Mouse (Mus musculus) thymus, postnatal 36 days (tissue): ENCODE measurements around the gene Pmpcb.
A peak's percentile ranks its signal among the peaks of the same experiment; 100 is the strongest.
"Not testable (repeated sequence)": the region's sequence is repeated elsewhere in the genome, so short reads cannot be mapped to it uniquely, and the experiment has no call there.

Source experiments
- DNase-seq, 2 experiments: peaks; one replicate each; pipeline ENCODE4 v3.0.0; 2022; ENCODE audit warnings: mixed read lengths in 2 of 2

The Pmpcb gene

DNA sequence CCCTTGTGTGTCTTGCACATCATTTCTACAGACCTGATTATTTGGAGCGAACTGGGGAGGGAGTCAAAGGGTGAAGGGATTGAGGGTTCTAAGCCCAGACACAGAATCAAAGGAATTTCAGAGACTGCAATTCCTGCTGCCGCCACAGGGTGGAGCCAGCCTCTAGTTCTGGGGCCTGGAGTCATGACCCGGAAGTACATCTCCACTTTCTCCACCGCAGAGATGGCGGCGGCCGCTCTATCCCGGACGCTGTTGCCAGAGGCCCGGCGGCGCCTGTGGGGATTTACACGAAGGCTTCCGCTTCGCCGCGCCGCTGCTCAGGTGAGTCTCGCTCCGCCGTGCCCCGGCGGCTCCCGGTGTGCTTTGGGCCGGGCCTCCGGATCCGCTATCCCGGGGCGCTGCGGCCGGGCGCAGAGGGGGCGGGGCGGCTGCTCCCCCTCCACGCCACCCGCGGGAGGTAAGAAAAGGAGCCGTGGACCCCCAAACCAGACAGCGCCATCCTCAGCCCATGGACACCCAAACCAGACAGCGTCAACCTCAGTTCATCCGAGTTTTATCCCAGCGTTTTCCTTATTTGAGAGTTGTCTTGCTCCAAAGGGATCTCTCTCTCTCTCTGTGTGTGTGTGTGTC, at the start of gene Pmpcb:
Gene Pmpcb, plus strand, starts transcription at position 186 of the 630 bp plus-strand sequence.
- DNase-seq, result peak; percentile 86 to 87

DNA sequence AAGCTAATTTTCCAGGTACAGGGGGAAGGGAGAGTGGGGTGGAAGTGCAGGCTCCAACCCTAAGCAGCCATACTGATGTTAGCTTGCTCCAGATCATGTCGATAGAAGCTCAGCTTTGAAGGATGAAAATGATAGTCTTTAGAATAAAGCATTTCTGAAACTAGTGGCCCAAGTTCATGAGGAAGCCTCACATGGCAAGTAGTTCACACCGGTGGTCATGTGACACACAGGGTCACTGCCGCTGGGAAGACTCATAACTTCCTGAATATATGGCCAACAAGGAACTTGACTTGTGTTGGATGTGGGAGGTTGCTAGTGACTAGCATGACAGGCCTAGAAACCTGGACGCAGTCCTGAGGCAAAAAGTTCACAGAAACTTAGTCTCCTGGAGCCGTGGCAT, 44.7 kb upstream of the Pmpcb start:
- no peak for DNase-seq

DNA sequence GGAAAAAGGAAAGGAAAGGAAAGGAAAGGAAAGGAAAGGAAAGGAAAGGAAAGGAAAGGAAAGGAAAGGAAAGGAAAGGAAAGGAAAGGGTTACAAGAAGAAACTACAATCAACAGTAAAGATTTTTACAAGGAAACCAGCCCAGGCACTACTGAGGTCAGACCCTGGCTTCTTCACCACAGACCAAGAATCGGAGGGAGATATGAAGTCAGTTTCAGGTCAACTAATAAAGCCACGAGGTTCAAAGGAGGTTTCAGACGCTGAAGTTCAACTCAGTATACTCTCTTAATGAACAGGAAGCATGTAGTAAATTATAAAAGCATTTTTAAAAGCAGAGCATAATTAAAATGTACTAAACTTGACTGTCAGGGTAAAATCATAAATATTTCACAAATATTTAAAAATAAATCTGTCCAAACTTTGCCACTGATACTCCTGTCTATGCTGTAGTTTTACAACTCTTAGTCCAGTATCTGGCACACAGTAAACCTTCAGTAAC, 43.5 kb upstream of the Pmpcb start:
- no peak for DNase-seq

DNA sequence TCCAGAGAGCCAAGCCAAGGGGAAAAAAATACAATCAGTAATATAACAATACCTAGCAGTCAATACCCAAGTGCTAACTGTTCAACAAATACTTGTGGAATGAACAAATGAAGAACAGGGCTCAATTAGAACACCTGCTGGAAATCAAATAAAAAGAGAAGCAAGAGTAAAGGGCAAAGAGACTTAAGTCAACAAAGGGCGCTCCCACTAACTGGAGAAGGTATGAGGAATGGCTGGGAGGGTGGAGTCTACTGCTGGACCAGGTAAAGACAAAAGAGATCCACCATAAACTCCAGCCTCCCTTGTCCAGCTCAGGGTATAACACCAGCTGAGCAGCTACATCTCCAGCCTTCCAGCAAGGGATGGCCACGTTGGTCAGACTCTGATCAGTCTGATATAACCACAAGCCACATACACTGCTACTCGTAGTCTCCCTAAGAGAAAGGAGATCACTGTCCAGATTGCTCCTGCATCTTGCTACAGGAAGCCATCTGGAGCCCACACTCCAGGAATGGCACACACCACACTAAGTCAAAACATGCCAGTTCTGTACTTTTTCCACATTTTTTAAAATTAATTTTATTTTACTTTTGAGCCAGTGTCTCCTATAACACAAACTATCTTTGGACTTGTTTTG, 42.0 kb upstream of the Pmpcb start:
- DNase-seq, result no peak

DNA sequence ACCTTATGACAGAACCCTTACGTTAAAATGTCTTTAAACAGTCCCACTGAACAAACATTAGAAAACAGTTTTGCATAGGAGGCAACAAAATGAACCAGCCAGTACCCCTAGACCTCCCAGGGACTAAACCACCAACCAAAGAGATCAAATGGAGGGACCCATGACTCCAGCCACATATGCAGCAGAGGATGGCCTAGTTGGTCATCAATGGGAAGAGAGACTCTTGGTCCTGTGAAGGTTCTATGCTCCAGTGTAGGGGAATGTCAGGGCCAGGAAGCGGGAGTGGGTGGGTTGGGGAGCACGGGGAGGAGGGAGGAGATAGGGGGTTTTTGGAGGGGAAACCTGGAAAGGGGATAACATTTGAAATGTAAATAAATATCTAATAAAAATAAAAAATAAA, 37.4 kb upstream of the Pmpcb start:
- not testable (repeated sequence) for DNase-seq

DNA sequence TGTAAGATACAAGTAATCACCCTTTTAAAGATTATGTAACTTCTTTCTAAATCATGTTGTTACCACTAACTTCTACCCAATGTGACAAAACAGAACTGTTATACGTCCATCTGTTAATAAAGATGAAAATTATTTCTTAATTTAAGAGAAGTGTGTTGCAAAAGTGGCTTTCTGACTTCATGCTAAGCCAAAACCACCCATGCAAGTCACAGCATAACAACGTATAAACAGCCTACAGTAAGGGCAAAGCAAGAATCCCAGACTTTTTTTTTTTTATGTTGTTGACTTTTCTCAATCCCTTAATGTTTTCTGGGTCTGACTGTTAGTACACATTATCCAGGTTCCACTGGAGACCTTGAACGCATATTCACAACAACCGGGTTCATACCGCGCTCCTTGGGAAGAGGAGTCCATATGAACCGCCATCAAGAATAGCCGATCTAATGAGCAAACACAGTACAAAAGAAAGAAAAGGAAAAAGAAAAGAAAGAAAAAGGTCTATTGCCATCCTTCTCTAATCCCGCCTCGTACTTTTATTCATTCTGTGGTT, 36.6 kb upstream of the Pmpcb start:
- DNase-seq, result no peak

DNA sequence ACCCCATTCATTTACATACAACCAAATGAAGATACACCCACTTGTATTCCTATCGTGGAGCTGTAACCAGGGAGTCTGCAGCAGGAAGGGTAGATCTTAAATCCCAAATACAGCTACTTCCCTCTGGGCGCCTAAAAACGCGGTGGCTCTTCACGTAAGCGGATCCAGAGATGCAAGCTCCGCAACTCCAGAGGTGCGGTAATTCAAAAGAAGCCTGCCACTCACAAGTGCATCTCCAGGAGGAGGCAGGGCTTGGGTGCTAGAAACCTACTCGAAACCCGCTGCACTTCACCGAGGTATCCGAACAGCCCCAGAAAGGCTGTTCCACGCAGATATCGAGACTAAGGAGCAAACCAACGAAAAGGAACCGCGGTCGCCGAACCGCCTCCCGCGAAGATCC, 36.0 kb upstream of the Pmpcb start:
- no peak for DNase-seq

DNA sequence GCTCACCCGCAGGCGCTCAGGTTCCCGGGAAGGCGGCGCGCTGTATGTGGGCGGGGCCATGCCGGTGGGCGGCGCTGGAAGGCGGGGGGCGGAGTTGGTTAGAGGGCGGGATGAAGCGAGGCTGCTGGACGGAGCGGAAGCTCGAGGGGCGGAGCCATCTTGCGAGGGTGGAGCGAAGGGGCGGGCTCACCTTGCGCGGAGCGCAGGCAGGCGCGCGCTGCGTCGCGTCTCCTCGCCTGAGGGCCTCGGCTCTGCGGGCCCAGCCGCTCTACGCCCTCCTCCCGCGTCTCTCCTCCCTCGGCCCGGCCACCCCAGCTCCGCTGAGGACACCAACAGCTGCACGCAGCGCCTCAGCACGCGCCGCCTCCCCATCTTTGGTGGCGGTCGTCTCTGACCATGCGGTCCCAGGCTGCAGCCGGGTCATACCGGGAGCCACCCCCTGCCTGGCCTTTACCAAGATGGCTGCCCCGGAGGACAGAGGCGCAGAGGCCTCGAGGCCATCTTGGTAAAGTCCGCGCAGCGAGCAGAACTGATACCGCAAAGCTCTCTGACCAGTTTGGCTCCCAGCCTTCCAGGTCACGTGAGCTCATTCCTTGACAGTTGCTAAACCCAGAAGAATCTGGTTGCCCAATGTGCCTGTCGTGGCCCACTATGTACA, 35.5 kb upstream of the Pmpcb start, which contains the start of gene Napepld:
Gene Napepld, minus strand, starts transcription at position 46 of the 658 bp plus-strand sequence.
- DNase-seq, result peak; percentile 99 to 100

DNA sequence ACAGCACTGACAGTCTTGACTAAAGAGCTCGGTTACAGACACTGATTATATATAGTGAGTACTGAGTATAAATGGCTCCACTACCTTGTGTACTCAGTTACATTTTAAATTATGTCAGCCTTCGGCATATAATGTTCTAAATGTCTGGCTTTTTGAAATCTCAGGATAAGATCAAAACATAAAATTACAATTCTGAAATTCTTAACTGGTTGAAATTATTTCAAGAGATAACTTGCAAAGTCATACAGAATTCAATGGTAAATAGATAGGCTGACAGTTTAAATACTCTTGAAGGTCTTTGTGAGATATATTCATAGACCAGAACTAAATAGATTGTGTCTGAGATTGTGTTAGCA, 35.0 kb upstream of the Pmpcb start:
- DNase-seq, result no peak

DNA sequence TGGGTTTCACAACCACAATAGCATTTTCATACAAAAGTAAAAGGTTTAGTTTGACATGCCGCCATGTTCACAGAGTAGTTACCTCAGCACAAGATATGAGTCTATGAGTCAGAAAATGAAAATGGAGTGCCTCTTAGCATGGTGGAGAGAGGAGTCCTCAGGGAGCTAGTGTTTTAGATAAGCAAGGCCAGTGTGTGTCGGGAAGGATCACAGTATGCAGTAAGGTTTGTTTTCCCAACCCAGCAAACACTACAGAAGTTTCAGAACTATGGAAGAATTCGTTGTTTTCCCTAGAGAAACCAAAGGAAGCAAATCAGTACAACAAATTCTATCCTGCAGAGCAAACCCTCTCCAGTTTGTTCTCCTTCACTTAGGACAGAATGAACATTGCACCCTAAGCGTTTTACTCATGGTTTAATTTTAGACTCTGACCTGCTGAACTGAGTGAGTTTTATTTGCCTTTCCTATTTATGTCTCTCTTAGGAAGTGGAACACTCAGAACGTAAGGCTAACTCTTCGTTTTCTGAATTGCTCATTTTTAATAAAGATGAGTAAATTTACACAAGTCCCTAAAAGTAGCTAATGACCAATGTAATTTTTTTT, 34.0 kb upstream of the Pmpcb start:
- DNase-seq, result no peak

DNA sequence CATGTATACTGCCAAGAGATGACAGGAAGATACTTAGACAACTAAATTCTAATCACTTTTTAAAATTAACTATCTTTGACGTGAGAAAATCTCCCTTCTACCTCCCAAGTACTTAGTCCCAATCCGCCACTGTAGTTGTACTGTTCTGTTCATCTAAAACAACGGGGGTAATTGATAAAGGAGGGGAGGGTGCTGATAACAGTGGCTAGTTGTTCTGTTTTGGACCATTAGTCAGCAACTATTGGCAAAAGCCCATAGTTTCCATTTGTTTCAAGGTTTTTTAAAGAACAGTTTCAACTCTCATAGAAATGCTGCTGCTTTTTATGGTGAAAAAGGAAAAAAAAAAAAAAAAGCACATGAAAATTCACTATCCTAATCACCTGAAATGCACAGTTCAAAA, 33.2 kb upstream of the Pmpcb start:
- no peak for DNase-seq

DNA sequence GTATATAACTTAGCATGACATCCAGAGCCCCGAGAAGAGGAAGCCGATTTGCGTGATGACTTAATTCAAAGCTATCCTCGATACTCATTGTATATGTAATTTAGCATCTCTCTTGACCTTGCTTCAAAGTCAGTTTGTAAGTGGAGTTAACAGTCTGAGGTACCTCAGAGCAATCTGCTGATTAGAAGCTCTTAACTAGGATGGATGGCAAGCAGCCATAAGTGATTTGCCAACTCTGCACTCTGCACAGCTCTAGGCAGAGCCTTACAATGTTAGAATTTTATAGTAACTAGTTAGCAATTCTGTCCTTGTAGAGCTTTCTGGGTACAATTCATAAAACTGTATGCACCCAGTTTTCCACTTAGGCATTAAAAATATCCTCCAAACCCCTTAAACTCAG, 30.4 kb upstream of the Pmpcb start:
- no peak for DNase-seq

DNA sequence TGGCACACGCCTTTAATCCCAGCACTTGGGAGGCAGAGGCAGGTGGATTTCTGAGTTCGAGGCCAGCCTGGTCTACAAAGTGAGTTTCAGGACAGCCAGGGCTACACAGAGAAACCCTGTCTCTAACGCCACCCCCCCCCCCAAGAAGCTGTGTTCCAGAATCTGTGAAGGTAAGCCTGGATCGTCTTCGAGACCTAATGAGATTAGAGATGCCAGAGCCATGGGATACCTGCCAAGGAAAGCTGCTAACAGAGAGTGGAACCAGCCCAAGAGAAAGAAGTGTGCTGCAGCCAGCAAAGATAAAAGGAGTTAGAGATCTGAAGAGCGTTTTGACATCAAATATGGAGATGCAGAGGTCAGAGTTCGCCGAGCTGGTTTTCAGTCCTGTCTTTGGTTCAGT, 28.9 kb upstream of the Pmpcb start:
- not testable (repeated sequence) for DNase-seq

DNA sequence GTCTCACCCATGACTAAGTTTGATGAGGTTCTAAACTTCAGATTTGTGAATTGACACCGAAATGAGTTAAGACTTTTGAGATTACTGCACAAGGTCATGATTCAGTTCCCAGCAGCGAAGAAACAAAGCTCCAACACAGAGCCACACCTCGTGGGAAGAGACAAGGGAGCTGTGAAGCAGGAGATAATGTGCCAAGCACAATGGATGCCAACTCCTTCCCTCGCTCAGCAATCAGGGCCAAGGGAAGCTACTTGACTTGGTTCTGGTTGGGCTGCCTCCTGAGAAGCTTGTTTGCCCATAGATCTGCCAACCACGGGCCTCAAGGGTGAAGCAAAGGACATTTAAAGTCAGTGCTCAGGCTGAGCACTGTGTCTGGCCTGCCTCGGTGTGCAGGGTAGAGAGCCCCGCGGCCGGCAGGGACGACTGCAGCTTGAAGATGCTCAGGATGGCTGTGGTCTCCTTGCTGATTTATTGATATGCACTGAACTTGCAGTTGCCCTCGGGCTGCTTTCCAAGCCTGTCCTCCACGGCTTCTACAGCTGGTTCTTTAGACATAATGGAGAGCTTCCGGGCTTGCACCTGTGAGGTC, 24.7 kb upstream of the Pmpcb start:
- no peak for DNase-seq

DNA sequence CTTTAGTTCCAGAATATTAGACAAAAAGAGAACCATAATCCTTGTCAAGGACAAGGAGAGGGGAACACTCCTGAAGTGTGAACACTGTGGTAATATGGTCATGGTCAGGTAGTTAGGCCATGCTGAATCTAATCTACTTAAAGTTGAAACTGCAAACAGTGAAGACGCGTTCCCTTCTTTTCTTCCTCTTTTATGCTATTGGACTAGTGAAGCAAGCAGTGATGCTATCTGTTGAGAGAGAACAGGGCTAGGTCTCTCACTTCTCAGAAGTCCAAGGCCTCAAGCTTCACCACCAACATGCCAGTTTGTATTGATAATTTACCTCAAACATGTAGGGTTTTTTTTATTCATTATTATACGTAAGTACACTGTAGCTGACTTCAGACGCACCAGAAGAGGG, 22.5 kb upstream of the Pmpcb start:
- no peak for DNase-seq

DNA sequence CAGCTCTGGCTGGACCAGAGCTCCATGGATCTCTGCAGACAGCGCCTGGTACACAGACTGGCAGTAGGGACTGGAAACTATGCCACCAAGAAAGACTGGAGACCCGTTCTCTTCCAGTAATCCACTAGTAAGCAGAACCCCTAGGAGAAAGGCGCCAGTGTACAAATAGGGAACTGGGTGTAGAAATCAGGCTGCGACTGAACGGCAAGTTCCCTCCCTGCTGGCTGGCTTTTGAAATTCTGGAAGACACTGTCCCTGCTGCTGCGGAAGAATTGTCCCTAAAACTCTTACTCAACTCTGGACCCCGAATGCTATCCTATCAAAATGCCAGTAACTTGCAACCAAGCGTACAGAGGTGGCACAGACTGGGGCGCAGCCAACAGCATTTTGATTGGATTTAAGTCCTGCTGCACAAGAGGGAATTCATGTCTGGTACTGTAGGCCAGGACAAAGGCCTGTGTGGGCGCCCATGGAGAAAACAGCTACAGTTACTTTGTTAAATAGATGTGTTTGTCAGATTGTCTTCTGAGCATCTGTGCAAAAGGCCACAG, 19.7 kb upstream of the Pmpcb start:
- no peak for DNase-seq

DNA sequence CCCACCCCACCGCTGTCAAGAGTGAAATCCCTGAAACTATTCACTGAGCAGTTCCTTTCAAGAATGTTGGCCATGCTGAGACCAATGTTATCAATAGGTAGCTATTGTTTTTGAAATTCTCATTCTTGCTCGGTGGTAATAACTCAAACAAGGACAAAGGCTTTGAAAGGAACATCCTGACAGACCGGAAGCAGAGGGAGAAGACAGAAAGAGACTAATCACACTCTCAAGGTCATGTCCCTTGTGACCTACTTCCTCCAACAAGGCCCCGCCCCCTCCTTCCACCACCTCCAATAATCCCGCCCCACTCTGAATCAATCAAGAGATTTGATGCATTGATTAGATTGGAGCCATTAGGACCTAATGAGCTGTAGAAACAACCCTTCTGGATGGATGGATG, 18.4 kb upstream of the Pmpcb start:
- DNase-seq, result no peak

DNA sequence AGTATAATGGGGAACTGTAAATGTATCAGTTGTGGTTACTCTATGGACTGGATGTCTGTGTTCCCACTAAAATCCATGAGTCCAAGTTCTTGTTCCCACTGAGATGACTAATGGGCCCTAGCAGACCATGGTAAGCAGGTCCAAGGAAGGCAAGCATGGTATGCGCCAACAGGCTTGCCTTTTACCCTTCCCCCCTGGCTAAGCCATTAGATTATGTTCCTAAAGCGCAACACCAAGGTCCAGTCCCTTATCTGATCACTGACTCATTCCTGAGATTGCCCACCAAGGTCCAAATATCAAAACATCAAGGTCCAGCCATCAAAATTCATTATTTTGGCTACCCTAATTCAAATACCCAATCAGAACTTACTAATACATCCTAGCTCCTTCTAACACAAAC, 17.7 kb upstream of the Pmpcb start:
- no peak for DNase-seq

DNA sequence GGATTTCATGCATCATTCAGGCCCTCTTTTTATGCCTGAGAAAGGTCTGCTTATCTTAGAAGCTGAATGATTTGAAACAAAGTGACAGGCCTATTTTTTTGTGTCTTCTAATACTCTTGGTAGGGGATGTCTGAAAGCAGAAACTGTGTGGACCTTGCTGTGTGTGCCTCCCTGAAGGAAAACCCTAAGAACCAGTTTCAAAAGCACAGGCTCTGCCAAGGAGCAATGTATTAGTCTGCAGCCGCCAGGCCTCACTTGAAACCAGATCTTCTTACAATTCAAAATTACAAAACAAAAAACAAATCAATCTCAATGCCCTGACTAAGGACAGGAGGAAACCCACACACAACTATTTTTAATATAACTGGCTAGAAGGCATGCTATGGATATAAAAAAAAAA, 12.5 kb upstream of the Pmpcb start:
- no peak for DNase-seq

DNA sequence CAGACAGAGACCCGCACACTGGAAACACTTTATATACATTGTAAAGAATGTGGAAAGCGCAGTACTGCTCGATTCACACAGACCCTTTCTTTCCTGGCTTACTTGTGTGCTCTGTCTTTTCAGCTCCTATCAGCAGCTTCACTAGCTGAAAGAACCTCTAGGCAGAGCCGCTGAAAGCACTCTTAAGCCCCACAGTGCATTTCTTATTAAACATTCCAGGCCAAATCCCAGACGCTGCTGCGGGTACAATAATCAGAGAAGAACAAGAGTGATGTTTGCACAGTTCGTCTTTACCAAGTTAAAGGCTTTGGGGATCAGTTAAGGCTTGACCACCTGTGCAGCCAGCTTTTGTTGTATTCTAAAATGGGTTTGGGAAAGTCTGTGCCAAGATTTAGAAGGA, 12.1 kb upstream of the Pmpcb start:
- DNase-seq, result no peak

DNA sequence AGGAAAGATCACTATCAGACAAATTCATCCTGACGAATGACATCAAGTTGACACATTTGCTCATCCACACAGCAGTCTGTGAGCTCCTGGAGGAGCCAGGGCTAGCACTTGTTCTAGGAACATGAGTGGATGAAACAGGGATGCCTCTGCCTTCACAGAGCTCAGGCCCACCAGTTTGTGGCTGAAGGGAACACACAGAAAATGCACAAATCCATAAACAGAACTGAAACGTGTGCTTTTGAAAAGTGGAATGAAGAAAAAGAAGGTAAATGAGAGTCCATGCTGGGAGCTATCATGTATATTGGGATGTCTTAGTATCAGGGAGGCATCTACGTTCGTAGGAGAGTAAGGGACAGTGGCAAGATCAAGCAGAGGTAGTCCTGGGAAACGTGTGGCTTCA, 7.8 kb upstream of the Pmpcb start:
- DNase-seq, result no peak

DNA sequence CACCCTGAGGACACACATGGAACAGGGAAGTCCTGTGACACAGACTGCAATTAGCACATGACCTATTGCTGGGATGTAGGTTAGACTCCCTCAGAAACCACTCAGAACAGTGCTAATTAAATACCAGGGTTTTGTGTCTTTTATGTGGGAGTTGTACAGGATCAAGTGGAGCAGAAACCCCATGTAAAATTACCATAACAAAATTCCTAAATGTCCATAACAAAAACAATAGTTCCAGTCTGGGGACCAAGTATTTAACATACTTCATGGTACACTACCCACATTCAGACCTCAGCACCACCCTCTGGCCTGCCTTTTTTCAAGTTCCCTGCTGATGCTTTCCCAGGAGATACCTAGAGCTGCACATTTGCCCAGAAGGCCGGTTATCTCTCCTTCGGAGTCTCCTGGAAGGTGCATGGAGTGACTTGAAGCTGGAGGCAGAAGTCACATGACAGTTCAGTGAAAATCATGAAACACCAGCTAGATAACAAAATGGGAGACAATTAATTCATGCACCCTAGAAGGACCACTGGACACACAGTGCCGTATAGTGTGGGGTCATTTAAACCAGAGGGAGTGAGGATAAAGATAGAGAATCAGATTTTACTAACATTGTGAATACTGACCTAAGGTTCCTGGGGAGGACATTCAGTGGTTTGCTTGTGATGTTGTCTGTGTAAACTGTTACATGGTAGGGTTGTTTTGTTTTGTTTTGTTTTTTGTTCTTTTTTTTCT, 4.6 kb upstream of the Pmpcb start:
- no peak for DNase-seq
